Mouse (Mus musculus) kidney, adult 2 months (tissue): ENCODE measurements around the gene Gm28539.
A peak's percentile ranks its signal among the peaks of the same experiment; 100 is the strongest.

Experiments
- CTCF ChIP-seq: fragments of 200-500 bp; conservative IDR thresholded peaks from 2 replicates; pipeline ENCODE4 v1.5.1; 2011; ENCODE audit warnings: low read depth, mild to moderate bottlenecking, control low read depth, low read length, moderate library complexity, mixed read lengths; ENCODE audit not compliant: insufficient read depth, insufficient read length
- POLR2A ChIP-seq: fragments of 200-500 bp; IDR thresholded peaks from one replicate; pipeline ENCODE4 v1.6.1; 2011; ENCODE audit warnings: low read depth, low read length, control low read depth

DNA sequence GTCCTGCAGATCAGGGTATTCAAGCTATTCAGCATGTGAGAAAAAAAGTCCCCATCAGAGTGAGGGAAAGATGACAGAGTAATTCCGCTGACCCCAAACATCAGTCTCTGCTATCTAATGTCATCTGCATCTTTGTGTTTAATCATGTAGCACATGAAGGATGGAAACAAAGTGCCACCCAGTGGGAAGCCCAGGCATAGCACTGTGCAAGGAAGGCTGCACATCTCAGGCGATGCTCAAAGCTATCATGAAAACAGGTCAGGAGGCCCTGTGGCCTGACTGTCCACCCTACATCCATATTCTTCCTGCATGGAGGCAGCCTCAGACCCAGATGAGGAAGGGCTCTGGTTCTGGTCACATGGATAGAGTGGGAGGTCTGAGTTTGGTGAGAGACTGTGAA is 37.5 kb upstream of the Gm28539 start:
- no peak for TF ChIP-seq POLR2A
- TF ChIP-seq CTCF = peak; percentile 88
